Mouse (Mus musculus) heart, postnatal 0 days (tissue): ENCODE results near the gene Catsperd.

Experiments used
- CTCF ChIP-seq: IDR thresholded peaks from 2 replicates; pipeline ENCODE4 v1.5.1; 2016; ENCODE audit warnings: antibody characterized with exemption, control low read depth, low read depth
- EP300 ChIP-seq: IDR thresholded peaks from 2 replicates; pipeline ENCODE4 v1.6.1; 2016; ENCODE audit warnings: antibody characterized with exemption, low read depth

GRCm38 (mm10) chr17:56608699-56609098 lies 19.2 kb upstream of the Catsperd start:
- TF ChIP-seq CTCF: no peak
- no peak for TF ChIP-seq EP300
